Mouse (Mus musculus) forebrain, embryonic 10.5 days (tissue): Measurements from ENCODE around the gene Lysmd3. TPM values are rescaled to one million over a fixed set of nuclear protein-coding genes. Genes with fewer than 3 reads are reported as not detected.
"Not testable (repeated sequence)": the region's sequence is repeated elsewhere in the genome, so short reads cannot be mapped to it uniquely, and the experiment has no call there.

Experiments used
- DNase-seq: peaks from one replicate; pipeline ENCODE4 v3.0.0-alpha.2; 2017; ENCODE audit warnings: low spot score; ENCODE audit errors: extremely low spot score
- H3K27ac ChIP-seq: fragments of 300-500 bp; sonication (generic); 2 replicates; pipeline ENCODE4 v1.5.1; 2016; ENCODE audit warnings: mild to moderate bottlenecking
- H3K27me3 ChIP-seq: fragments of 300-500 bp; sonication (generic); 2 replicates; pipeline ENCODE4 v1.6.1; 2016; ENCODE audit warnings: mild to moderate bottlenecking; ENCODE audit not compliant: poor library complexity, severe bottlenecking
- H3K36me3 ChIP-seq: fragments of 300-500 bp; sonication (generic); replicated peaks from 2 replicates; pipeline ENCODE4 v1.6.1; 2016; ENCODE audit warnings: mild to moderate bottlenecking, moderate library complexity
- H3K4me1 ChIP-seq: fragments of 300-500 bp; sonication (generic); 2 replicates; pipeline ENCODE4 v1.6.1; 2016
- H3K4me3 ChIP-seq: fragments of 300-500 bp; sonication (generic); 2 replicates; pipeline ENCODE4 v1.5.1; 2016; ENCODE audit warnings: mild to moderate bottlenecking, moderate library complexity
- H3K9me3 ChIP-seq: fragments of 300-500 bp; sonication (generic); 2 replicates; pipeline ENCODE4 v1.6.1; 2016; ENCODE audit warnings: mild to moderate bottlenecking, moderate library complexity
- WGBS: fragments of 180-500 bp; shearing (Covaris S2); methylation state at CpG from one replicate; pipeline ENCODE4 v1.1.7; 2016; 5-methylcytosine and 5-hydroxymethylcytosine counted together
- polyA plus RNA-seq: library from polyadenylated mRNA; unstranded; fragments of >200 nt; fragmentation: Nextera tagmentation; extraction: Ambion mirVana; gene quantifications from 2 replicates; pipeline ENCODE4 v1.2.1, GENCODE M21; 2016

Lysmd3 gene
- polyA plus RNA-seq, 1 experiment from 2014 or later, result 20.3 TPM

DNA sequence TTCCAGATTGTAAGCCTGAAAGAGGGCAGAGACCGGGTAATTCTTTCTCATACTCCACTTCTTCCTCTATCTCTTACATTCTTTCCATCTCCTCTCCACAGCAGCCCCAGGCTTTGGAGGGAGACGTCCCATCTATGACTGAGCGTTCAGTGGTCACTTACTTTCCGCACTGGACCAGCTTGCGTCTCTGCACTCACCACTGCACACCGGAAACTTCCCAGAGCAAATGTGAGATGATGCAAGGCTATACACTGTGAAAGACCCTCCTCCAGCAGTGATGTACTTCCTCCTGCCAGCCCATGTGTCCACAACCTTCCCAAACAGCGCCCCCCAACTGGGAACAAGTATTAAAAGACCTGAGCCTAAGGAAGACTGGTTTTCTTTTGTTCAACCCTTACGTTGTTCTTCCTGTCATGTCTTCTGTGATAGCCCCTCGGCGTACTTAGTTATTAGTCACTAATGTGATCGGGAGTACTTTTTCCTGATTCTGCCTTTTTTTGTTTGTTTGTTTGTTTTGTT is 13.4 kb upstream of the Lysmd3 start:
- no peak overlapping the region for H3K4me3 ChIP-seq
- 89% methylated on average over 11 of the region's 11 CpGs for WGBS
- H3K36me3 ChIP-seq, result no peaks in the 10 kb centered on the region
- DNase-seq, result no peak
- peaks cover 38% of the 10 kb centered on the region for H3K4me1 ChIP-seq
- H3K9me3 ChIP-seq, result no peaks in the 10 kb centered on the region
- H3K27me3 ChIP-seq, result no peaks in the 10 kb centered on the region
- H3K27ac ChIP-seq, result no peak overlapping the region

DNA sequence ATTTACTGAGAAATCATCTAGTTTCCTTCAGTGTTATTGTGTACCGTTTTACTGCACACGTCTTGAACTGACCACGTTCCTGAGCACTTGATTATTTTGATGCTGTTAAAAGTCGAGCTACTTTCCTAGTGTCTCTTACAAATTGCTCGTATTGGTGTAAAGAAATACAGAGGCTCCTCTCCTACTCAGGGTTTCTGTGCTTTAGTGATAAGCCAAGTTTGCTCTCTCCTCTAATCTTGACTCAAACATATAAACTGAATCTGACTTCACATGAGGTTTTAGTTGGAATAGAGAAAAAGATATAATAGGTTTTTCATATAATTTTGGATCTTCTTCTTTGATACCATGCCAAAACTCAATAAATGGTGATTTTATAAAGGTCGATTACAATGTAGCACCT is 11.1 kb upstream of the Lysmd3 start:
- peaks cover 18% of the 10 kb centered on the region for H3K4me1 ChIP-seq
- DNase-seq, result no peak
- no peaks in the 10 kb centered on the region for H3K27me3 ChIP-seq
- WGBS, result 91% methylated on average over 6 of the region's 6 CpGs
- H3K27ac ChIP-seq, result no peak overlapping the region
- H3K36me3 ChIP-seq, result no peaks in the 10 kb centered on the region
- H3K4me3 ChIP-seq, result no peak overlapping the region
- no peaks in the 10 kb centered on the region for H3K9me3 ChIP-seq

DNA sequence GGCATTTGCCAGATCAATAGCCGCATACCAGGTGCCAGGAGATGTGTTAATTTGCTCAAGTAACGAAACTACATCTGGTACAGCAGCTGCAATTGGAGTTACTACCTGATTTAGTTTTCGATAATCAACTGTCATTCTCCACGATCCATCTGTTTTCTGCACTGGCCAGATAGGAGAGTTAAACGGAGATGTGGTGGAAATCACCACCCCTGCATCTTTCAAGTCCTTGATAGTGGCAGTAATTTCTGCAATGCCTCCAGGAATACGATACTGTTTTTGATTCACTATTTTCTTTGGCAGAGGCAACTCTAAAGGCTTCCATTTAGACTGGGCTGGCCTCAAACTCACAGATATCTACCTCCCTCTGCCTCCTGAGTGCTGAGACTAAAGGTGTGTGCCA is 7.1 kb upstream of the Lysmd3 start:
- H3K4me3 ChIP-seq, H3K27me3 ChIP-seq: not testable (repeated sequence)

DNA sequence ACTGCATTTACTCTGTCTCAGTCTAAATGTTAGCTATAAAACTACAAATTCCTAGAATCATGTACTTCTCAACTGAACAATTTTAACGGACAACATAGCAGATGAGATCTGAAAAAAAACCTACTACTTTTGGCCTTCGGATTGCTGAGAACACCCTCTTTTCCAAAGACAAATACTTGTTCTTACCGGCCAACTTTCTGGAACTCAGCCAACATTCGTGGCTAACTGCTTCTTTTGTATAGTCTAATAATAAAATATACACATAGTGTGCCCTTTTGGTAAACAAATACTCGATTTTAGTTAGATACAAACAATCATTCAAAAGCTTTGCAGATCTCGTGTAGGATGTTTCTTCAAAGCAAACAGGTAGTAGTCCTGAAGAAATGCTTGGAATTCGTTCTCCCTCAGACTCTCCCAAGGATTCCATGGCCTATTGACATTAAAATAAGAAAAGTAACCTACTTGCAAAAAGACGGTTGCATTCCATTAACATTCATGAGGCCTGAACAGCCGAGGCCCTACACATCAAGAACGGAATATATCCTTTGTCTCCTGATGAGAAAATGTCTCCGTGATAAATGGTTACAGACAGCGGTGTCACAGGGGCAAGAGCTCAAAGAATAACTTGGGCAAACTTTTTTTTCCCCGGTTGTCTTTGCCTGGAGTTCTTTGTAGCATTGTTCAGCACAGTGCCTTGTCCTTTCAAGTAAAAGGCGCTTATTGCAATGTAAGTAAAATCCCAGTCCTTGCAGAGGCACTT is 1.2 kb upstream of the Lysmd3 start:
- Histone ChIP-seq H3K27ac (peak overlapping the region; percentile 92), H3K9me3 (peaks cover 4% of the 10 kb centered on the region; the same call in 1 of the 2 replicates), H3K27me3 (no peaks in the 10 kb centered on the region), H3K4me3 (peak overlapping the region; percentile 71), H3K4me1 (peaks cover 27% of the 10 kb centered on the region), H3K36me3 (peaks cover 8% of the 10 kb centered on the region; the same call in 1 of the 2 replicates)
- peak; percentile 44 for DNase-seq
- 20% methylated on average over 14 of the region's 14 CpGs for WGBS

More for the DNA sequence above, 7.1 kb upstream of the Lysmd3 start:
- WGBS, result 82% methylated on average over 5 of the region's 6 CpGs
- not testable (repeated sequence) for H3K9me3 ChIP-seq, H3K27ac ChIP-seq, H3K36me3 ChIP-seq, H3K4me1 ChIP-seq, DNase-seq

DNA sequence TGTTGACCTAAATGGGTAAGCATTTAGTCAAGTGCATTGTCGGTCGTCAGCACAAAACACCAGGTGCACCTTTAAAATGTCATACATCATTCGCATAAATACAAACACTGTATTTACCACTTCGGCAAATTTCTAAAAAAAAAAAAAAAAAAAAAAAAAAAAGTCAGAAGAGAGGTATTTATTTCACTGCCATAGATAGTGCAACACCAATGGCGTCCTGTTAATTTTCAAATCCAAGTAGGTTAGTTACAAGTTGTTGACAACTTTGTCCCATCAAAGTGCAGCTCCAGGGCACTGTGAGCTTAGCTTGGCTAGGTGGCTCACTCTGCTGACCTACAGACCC is 484 bp upstream of the Lysmd3 start:
- Histone ChIP-seq H3K4me1 (peaks cover 27% of the 10 kb centered on the region), H3K27me3 (no peaks in the 10 kb centered on the region), H3K4me3 (peak overlapping the region; percentile 71), H3K36me3 (peaks cover 12% of the 10 kb centered on the region; the same call in 1 of the 2 replicates), H3K9me3 (peaks cover 4% of the 10 kb centered on the region; the same call in 1 of the 2 replicates), H3K27ac (peak overlapping the region; percentile 92)
- 11% methylated on average over 5 of the region's 5 CpGs for WGBS
- no peak for DNase-seq

DNA sequence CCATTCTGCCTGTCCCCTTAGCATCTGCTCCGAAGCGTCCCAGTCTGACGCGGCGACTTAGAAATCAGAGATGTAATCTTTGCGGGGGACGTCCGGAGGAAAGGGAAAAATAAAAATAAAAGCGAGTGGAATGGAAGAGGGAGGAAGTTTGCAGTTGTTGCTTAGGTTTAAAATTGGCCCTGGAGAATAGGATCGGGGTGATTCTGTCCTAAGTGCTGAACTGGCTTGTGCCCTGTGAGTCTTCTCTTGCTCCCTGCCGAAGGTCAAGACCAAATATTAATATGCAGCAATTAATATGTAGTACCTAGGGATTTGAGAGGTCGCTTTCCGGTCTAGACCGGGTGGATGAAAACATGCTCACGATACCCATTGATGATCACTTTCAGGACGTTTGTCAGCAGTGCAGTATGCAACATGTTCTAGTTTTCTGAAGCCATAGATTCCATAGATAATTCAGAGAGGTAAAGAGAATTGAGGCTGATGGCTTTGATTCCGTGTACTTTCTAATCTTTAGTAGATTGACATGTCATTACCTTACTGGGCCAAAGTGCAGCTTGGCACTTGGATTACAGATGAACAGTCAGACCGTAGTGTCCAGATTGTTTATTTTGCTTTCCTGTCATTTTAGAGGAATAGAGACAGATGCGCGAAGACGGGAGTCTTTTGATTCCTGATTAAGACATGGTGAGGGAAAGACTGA is 740 bp downstream of the Lysmd3 start:
- Histone ChIP-seq H3K36me3 (peaks cover 12% of the 10 kb centered on the region; the same call in 1 of the 2 replicates), H3K4me3 (peak overlapping the region; percentile 71), H3K9me3 (peaks cover 4% of the 10 kb centered on the region; the same call in 1 of the 2 replicates), H3K27ac (peak overlapping the region; percentile 92), H3K4me1 (peaks cover 27% of the 10 kb centered on the region), H3K27me3 (no peaks in the 10 kb centered on the region)
- no peak for DNase-seq
- WGBS, result 21% methylated on average over 21 of the region's 21 CpGs

DNA sequence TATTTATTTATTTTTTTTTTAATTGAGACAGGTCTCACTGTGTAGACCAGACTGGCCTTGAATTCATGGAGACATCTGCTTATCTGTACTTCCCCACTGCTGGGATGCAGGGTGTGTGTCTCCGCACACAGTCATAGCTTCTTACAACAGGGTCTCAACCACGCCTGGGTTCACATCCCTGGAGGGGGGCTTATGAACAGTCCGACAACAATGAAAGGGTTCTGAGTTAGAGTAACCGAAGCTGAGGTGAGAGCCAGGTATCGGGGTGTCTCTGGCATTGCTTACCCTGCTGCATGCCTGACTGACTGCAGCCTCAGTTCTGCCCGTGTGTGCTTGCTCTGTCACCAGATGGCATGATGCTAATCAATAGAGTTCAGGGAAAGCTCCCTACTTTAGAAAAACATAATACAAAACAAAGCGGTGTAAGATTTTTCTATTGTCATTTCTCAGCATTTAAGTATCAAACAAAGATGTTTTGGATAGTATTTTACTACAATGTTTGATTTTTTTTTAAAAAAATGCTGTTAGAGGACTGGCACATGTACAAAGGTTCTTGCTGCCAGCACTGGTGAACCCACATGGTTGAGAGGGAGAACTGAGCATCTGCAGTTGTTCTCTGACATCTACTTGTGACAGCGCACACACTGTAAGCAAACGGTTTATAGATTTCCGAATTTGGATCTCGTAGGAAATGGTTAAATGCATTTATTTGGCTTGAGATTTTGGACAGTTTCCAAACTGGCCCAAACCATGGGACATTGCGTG is 6.3 kb downstream of the Lysmd3 start:
- Histone ChIP-seq H3K27ac (no peak overlapping the region), H3K4me3 (no peak overlapping the region), H3K36me3 (peaks cover 60% of the 10 kb centered on the region), H3K27me3 (no peaks in the 10 kb centered on the region), H3K4me1 (peaks cover 3% of the 10 kb centered on the region), H3K9me3 (no peaks in the 10 kb centered on the region)
- 88% methylated on average over 12 of the region's 12 CpGs for WGBS
- DNase-seq, result no peak

DNA sequence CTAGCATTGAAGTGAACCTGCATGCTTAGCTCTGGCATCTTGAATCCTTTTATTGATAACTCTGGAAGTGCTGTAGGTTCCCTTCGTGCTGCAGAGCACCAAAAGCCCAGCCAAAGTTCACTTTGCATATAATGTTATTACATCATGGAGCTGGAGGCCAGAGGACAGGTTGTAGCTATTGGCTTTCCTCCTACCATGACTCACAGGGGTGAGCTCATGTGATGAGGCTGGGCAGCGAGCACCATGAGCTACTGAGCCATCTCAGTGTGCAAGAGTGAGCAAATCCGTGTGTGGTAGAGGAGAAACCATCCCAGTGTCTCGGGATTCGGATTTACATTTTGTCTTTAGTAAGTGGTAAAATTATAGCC is 6.9 kb downstream of the Lysmd3 start:
- peaks cover 66% of the 10 kb centered on the region for H3K36me3 ChIP-seq
- no peak overlapping the region for H3K4me3 ChIP-seq
- H3K9me3 ChIP-seq, result no peaks in the 10 kb centered on the region
- no peak for DNase-seq
- no peaks in the 10 kb centered on the region for H3K4me1 ChIP-seq
- H3K27me3 ChIP-seq, result no peaks in the 10 kb centered on the region
- 86% methylated on average over 5 of the region's 5 CpGs for WGBS
- H3K27ac ChIP-seq, result no peak overlapping the region

DNA sequence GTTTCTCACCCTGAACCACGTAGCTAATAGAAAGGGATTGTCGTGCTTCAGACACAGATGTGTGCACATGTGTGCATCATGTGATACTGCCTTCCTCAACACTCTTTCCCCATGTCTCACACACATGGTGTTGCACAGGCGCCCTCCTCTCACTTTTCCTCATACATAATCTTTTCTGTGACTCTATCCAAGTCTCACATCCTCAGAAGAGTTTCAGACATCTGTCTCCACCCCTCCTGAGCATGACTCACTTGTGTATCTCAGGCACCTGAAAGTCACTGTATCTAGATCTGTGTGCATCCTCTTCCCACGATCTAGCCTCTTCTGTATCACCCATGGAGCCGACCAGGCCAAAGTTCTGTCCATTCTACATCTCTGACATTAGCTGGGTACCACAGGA is 10.2 kb downstream of the Lysmd3 start:
- no peaks in the 10 kb centered on the region for H3K27me3 ChIP-seq
- no peak overlapping the region for H3K27ac ChIP-seq
- no peaks in the 10 kb centered on the region for H3K9me3 ChIP-seq
- H3K4me1 ChIP-seq, result no peaks in the 10 kb centered on the region
- peaks cover 70% of the 10 kb centered on the region for H3K36me3 ChIP-seq
- no peak overlapping the region for H3K4me3 ChIP-seq
- WGBS, result 95% methylated on average over 5 of the region's 5 CpGs
- no peak for DNase-seq

DNA sequence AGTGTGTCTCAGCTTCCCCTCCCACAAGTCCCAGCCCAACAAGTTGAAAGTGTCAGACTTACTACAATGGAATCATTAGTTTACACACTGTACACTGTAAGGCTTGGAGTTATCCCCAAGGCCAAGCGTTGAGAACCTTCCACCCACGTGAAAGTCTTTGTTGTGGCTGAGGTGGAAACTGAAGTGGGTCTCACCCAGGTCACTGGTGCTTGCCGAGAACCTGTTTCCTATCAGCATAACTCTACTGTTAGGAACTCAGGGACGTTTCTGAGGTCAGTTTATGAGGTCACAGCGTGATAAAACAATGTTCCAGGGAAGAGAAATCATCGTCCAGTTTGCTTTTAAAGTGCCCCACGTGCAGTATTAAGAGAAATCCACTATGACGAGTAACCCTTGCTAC is 17.9 kb downstream of the Lysmd3 start:
- no peaks in the 10 kb centered on the region for H3K9me3 ChIP-seq
- no peak overlapping the region for H3K4me3 ChIP-seq
- no peak for DNase-seq
- 90% methylated on average over 8 of the region's 8 CpGs for WGBS
- no peaks in the 10 kb centered on the region for H3K27me3 ChIP-seq
- H3K4me1 ChIP-seq, result peaks cover 4% of the 10 kb centered on the region; the same call in 1 of the 2 replicates
- H3K36me3 ChIP-seq, result peaks cover 57% of the 10 kb centered on the region
- no peak overlapping the region for H3K27ac ChIP-seq

DNA sequence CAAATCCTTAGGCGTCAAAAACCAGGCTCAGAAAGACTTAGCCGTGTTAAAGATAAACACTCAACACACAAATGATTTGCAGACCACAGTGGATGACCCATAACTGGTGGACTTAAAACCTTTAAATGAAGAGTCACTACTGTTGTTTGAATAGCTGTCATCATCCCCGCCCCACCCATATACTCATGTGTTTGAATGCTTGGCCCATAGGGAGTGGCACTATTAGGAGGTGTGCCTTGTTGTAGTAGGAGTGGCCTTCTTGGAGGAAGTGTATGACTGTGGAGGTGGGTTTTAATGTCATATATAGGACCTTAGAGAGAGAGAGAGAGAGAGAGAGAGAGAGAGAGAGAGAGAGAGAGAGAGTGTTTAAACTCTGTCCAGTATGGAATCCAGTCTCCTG is 25.6 kb downstream of the Lysmd3 start:
- no peaks in the 10 kb centered on the region for H3K9me3 ChIP-seq
- no peaks in the 10 kb centered on the region for H3K27me3 ChIP-seq
- WGBS, result 95% methylated on average over 3 of the region's 3 CpGs
- no peak for DNase-seq
- peaks cover 4% of the 10 kb centered on the region; the same call in 1 of the 2 replicates for H3K4me1 ChIP-seq
- H3K4me3 ChIP-seq, result no peak overlapping the region
- H3K27ac ChIP-seq, result no peak overlapping the region
- peaks cover 37% of the 10 kb centered on the region for H3K36me3 ChIP-seq

DNA sequence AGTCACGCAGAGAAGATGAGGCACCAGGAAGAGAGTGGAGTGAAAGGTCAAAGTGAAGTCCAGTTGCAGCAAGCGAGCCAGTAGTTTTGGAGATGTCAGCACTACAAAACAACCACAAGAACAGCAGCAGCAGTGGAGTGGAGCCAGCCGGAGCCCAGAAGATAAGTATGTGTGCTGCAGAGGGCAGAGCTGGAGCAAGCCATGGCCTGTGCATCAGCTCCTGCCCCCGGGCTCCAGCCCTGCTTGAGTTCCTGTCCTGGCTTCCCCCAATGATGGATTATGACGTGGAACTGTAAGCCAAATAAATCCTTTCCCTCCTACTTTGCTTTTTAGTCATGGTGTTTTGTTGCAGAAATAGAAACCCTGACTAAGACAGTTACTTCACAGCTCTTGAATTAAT is 26.8 kb downstream of the Lysmd3 start:
- peaks cover 44% of the 10 kb centered on the region for H3K36me3 ChIP-seq
- 90% methylated on average over 5 of the region's 5 CpGs for WGBS
- H3K27ac ChIP-seq, result no peak overlapping the region
- DNase-seq, result no peak
- no peaks in the 10 kb centered on the region for H3K27me3 ChIP-seq
- H3K9me3 ChIP-seq, result no peaks in the 10 kb centered on the region
- H3K4me3 ChIP-seq, result no peak overlapping the region
- no peaks in the 10 kb centered on the region for H3K4me1 ChIP-seq
